Mouse (Mus musculus) neutrophil, adult 5-6 weeks (primary cell): ENCODE data around the gene Hoga1. TPM values are rescaled to one million over a fixed set of nuclear protein-coding genes. Genes with fewer than 3 reads are reported as not detected.

Experiments
- ATAC-seq: fragments of 151-379, 151-347 bp; 2 replicates; pipeline ENCODE4 v1.8.0; 2017; ENCODE audit warnings: mild to moderate bottlenecking, moderate TSS enrichment; ENCODE audit not compliant: insufficient number of reproducible peaks, poor library complexity, low FRiP score, severe bottlenecking; ENCODE audit errors: extremely low read depth
- total RNA-seq: library from RNA; stranded (forward); fragments of 200-1000 nt; gene quantifications from 2 replicates; pipeline ENCODE4 v1.2.3, GENCODE M21; 2017

The Hoga1 gene
- total RNA-seq, result not detected in 2 replicates

DNA sequence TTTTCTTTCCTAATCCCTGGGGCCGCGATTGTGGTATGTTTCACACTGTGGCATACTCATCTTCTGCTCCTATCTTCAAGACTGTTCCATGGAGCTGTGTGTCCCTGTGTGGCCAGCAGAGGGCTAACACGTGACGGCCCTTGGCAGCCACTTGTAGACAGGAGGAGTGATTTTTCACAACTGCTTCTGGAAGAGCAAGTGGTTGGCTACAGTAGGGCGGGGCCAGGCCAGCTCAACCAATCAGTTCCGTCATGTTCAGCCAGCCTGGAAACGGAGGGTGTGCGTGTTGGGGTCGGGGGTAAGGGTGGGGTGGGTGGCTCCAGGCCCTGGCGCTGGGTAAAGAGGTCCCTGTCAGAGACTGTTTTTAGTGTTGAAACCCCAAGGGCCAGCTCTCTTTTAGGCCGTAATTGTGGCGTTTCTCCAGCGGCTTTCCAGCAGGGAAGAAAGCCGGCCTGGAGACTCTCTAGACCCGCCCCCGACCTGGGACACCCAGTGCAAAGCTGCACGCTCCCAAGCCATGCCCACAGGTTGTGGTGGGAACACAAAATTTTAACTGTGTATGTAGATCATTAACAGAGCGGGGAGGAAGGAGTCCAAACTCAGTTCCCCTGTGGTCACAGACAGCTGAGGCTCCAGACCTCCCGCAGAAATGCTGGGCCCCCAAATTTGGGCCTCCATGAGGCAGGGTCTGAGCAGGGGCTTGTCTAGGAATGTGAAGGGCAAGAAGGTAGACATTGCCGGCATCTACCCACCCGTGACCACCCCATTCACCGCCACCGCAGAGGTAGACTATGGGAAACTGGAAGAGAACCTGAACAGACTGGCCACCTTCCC lies at the start of gene Hoga1:
Gene Hoga1, plus strand, starts transcription at position 342 of the 834 bp plus-strand sequence.
- peak; percentile 51 for ATAC-seq

DNA sequence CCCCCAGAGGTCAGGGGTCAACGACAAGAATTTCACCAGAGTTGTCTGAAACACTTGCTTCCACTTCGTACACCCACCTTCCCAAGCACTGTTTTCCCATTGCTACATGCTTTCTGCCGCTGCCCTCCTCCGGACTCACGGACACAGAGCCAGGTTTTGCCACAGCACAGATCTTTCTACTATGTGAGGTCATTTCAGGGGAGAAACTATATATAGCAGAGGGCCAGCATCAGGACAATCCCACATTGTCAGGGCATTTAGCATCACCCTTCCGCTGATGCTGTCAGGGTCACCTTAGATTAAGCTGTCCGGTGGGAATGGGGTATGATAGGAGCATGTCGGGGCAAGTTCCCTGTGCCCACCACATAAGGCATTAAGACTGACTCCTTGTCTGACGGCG lies 48.3 kb upstream of the Hoga1 start:
- ATAC-seq, result no peak

DNA sequence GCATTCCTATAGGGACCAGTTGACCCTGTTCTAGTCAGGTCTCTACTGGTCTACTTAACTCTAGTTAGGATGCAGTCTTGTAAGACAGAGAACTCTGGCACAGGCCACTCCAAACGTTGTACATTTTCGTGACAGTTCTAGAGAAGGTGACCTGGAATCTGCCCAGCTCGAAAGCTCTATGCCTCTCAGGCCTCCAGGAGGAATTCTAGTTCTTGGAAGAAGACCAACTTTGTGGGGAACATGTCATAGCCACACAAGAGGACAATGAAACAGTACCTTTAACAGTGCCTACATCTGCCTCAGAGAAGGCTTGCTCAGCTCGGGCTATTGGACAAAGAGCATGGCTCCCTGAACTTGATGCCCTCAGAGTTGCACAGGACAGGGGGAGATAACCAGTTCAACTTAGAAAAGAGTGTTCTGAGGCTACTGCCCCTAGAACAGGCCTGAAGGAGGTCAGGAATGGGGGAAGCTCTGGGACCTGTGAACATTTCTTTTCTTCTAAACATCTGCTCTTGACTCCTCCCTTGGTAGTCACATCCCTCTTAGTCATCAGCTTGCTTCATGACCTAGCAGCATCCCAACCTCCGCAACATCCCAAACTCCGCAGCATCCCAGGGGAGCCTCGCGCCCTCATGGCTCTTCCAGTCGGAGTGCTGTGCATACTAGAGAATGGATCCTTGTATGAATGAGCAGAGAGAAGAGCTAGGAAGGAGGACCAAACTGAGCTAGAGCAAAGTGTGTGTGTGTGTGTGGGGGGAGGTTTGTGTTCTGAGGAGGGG lies 46.5 kb upstream of the Hoga1 start:
- ATAC-seq, result no peak

DNA sequence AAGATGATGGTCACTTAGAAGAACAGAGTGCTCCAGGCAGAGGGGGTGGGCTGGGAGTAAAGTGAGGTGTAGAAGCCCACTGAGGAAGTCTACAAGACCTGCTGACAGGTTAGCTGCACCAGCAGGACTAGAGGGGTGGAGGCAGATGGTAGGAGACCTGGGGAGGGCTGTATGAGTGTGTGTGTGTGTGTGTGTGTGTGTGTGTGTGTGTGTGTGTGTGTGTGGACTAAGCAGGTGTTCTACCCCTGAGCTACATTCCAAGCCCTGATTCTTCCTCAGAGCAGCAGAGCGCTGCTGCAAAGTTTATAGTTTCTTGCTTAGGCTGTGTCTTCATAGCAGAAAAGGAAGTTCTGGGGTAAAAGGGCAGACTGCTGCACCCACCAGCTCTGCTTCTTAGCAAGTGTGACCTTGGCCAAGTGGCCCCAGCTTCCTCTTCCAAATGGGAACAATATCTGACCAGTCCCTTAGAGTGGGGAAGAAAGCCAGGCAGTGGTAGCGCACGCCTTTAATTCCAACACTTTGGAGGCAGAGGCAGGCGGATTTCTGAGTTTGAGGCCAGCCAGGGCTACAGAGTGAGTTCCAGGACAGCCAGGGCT lies 45.6 kb upstream of the Hoga1 start:
- 0 out of 2 replicates have a peak, but pooled peaks have one; percentile 27 for ATAC-seq

DNA sequence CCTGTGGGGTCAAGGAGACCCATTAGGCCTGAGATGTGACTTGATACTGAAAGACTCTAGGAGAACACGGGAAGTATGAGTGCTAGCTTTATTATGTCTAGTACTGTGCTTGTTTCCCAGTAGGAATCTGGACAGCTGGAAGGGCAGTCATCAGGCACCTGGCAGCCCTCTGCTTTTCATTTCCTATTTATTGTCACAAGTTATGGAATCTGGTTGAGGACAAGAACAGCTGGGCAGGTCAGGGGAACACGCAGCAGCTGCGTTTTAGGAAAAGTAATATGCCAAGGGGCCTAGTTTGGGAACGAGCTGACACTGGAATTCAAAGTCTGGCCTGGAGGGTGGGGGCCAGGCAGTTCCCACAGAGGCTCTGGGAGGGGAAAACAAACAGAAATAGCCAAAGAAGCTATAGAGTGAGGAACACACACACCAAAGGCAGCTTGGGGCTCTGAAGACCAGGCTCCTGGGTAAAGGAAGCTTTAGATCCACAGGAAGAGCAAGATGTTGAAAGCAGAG lies 44.9 kb upstream of the Hoga1 start:
- no peak for ATAC-seq

DNA sequence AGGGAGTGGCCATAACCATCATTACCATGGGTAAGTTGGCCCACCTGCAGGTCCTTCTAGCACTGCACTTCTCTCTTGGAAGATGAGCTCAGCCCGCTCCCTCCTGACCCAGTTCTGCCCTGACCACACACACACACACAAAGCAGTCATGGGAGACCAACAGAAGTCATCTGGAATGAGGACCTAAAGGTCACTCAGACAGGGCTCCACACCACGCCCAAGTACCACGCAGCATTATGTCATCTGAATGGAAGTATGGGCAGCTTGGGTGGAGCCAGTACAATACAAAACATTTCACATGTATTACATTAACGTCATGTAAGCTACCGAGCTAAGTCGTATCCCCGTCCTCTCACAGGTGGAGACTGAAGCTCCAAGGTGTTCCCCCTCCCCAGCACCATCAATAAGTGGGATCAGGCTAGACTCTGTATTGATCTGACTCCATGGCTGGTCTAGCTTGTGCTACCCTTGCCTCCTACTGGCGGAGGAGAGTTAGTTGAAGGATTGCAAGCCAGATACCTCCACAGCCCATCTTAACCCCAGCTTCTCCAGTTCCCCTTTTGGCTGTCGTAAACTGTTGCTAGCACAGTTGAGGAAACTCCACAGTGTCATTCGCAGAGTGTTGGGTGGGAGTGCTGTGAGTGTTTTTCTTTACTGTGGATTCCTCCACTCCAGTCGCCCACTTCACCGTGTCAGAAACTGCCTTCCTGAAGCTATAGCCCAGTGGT lies 44.0 kb upstream of the Hoga1 start:
- peak; percentile 46 for ATAC-seq

DNA sequence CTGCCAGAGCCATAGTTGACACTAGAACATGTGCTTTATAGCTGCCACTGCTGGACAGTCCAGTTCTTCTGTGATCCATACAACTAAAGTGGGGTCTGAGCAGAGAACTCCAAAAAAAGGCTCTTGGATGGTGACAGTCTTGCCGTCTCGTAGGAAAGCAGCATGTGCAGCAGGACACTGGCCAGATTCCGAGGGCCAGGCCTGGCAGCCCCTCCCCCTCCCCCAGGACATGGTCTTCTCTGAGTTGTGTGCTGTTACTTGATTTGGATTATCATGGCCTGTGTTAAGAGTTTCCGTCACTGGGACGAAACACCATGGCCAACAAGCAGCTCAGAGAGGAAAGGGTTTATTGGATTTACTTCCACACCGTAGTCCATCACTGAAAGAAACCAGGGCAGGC lies 41.2 kb upstream of the Hoga1 start:
- ATAC-seq, result no peak

DNA sequence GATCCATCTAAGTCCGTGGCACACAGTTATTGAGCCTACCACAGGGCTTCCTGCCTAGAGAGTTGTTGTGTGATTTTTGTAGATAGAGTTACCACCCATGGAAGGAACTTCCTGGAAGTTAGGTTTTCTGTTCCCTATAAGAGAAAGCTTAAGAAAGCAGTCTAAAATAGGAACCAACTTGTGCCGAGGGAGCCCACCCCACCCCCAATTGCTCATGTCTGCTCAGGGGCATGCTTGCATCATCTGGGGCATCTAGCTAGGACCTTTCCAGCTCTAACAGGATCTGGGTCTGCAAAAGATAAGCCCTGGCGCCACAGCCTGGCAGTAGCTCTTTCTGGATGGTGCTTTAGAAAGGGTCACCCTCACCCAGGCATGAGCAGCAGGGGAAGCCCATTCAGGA lies 39.8 kb upstream of the Hoga1 start:
- peak; percentile 32 for ATAC-seq

DNA sequence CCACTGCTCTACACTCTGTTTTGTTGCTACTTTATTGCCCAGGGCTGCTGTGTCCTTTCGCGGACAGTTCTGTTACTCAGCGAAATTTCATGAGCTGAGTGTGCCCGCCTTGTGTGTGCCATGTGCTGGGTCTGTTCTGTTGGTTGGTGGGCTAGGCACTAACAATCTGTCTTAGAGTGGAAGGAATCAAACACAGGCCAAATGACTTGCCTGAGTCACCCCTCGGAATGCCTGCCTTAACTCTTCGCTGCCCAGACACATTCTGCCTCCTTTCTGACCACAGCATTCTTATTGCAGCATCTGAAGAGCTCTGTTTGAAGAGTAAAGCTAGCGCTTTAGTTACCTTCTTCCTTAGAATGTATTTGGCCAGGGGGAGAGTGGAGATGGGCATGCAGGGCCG lies 38.8 kb upstream of the Hoga1 start:
- ATAC-seq, result no peak

DNA sequence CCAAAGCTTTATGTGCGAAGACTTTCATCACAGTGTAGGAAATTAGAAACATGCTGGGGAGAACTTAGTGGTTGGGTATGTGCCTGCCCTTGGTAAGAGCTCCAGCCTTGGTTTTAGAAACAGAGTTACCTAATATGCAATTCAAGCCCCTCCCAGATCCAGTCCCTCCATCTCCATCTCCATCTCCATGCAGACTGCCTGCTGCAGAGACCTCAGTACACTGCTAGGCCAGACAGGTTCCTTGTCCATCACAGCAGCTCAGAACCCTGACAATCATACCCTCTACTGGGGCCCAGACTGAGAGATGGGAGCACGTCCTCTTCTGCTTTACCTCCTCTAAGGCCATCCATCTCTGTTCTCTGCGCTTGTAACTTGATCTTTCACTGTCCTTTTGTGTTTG lies 36.8 kb upstream of the Hoga1 start:
- no peak for ATAC-seq

DNA sequence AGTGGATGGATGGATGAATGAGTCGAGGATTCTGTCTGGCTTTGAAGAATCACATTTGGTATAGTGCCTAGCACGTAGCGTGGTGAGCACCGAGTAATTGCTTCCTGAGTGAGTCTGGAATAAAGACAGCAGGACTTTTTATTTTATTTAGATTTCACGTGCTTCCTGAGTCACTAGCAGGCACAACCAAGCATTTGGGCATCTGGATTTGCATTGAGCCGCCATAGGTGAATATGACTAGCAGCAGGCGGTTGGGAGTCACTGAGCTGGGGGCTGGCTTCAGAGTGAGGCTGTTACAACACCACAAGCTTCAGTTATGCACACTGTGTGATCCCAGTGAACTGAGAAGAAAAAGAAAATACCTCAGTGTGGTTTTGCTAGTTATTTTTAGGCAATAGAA lies 36.3 kb upstream of the Hoga1 start:
- no peak for ATAC-seq

DNA sequence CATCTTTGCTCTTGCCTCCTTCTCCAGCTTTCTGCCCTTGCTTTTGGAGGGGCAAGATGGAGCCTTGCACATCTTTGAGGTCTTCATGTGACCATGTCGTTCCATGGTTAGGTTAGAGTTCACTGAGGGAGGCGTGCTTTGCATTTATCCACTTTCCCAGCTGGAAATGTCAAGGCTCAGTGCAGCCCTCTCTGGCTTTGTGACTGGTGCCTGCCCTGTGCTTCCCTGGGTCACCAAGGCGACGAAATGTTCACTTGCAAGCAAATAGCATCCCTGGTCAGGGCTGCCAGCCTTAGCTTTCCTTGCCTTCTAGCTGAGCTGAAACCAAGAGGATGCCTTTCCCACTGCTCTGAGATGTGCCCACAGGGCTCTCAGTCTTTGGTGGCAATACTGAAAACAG lies 35.0 kb upstream of the Hoga1 start:
- no peak for ATAC-seq

DNA sequence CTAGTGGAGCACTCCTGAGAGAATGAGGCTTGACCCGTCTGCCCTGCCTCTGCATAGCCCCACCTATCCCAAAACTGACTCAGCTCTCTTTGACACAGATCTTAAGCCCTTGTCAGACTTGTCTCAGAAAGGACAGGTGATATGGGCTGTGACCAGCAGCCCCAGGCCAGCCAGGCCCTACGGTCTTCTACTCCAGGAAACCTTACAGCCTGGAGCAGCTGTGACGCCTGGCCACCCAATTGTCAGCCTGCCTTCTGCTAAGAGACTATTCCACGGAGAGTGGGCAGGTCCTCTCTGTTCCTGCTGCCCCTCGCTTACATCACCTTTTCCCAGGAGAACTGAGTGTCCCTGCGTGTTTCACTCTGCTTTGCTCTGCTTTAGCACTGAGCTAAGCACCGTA lies 34.3 kb upstream of the Hoga1 start:
- no peak for ATAC-seq

DNA sequence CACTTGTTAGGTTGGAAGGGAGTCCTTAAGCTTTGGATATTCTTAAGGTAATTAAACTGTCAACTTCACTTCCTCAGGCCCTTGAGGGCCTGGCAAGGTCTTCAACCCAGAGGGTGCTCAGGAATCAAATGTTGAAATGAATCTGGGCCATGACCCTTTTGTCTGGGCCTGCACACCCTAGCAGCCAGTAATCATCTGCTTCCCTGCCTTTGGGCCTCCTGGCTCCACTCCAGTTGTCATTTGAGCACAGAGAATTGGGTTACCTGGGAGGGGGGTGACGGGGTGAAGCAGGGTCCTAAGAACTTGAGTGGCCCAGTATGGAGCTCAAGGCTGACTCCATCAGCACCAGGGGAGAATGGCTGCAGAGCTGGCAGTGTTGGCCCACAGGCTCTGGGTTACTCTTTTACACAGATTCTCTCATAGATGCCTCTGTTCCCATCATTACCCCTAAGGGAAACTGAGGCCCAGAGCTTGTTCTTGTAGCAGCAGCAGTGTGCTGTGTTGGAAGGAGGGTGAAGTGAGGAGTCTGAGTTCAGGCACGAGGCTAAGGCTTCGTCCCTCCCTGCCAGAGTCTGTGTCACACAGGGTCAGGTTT lies 31.1 kb upstream of the Hoga1 start:
- no peak for ATAC-seq

DNA sequence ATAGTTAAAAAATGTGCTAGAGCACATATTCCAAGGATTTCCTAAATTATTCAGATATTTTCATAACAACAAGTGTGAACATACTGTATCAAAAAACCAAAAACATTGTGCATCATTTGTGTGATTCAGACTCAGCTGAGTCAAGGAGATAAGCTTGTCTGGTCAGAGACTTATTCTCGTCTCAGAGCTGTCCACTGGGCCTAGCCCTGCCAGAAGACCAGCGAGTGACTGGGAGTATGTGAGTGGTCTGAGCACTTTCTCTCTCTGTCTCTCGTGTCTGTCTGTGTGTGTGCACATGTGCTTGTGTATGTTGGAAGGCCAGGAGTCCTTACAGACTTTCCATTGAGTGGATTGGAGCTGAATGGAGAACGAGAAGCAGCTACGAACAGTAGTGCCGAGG lies 30.4 kb upstream of the Hoga1 start:
- ATAC-seq, result no peak

DNA sequence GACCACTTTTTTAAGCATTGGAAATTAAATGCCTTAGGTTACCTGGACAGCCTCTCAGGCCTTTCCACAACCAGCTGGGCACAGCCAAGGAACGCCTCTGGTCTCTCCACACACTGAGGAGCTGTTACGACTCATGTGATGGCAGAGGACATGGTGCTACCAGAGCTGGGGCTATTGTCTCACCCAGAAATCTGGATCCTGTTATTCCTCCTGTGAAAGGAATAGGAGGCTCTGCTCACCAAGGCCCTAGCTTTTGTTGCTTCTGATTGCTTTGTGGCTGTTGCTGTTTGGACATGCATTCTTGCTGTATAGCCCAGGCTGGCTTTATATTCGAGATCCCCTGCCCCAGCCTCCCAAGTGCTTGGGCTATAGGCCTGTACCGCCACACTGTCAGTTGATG lies 29.2 kb upstream of the Hoga1 start:
- ATAC-seq, result no peak

DNA sequence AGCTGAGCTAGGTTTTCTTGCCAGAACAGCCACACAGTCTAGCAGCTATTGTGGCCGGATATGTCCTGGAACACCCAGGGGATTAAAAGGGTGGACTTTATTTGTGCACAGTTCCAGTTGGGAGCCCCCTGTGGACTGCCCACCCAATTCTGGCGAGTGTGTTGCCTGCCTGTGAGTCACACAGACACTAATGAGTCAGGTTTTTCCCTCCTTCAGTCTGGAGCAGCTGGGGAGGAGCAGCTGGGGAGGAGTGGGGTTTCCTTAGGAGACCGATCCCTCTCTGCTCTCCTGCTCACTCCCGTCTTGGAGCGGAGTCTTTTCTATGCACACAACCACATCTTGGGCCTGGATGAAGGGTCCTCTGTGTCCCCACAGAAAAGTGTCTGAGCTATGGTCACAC lies 28.6 kb upstream of the Hoga1 start:
- no peak for ATAC-seq

DNA sequence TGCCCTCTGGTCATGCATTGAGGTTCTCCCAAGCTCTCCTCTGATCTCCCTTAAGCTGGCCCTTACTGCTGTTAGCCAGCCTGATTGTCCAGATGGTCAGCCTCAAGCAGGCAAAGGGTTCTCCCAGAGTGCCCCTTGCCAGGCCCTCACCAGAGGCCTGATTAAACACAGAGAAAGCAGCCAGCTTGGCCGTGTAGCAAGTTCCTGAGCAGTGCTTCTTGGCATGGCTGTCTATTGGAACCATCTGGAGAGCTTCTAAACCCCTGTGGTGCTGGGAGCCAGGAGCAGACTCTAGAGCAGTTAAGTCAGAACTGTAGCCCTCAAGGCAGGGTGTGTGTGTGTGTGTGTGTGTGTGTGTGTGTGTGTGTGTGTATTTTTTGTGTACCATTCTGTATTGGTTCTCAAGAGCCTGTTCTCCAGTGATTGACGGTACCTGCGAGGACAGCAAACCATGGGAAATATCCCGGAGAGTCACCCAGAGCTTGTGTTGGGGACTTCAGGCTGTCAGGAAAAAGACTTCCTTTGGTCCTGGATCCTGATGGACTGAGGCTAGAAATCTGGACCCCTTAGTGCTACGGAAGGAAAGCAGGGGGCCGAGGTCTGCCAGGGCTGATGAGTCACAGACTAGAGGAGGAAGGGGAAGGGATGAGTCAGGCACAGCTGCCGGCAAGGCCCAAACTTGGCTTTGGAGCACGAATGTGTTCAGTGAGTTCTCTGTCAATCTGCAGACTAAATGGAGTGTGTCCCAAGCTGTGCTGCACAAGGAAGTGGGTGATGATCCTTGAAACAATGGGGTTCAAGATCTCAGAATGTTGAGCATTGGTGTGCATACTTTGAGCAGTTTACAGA lies 27.8 kb upstream of the Hoga1 start:
- peak; percentile 53; the same call in 1 of the 2 replicates for ATAC-seq
